Mouse (Mus musculus) testis, postnatal 10 days (tissue): ENCODE data around the gene 4933416C03Rik.

Experiments
- DNase-seq: peaks from one replicate; pipeline ENCODE4 v3.0.0; 2021; ENCODE audit warnings: low spot score

The 4933416C03Rik gene

GRCm38 (mm10) chr10:116079396-116079795 lies 34.3 kb downstream of the 4933416C03Rik start:
- DNase-seq: no peak

GRCm38 (mm10) chr10:116078636-116079035 lies 35.1 kb downstream of the 4933416C03Rik start:
- no peak for DNase-seq

GRCm38 (mm10) chr10:116075954-116076353 lies 37.8 kb downstream of the 4933416C03Rik start:
- no peak for DNase-seq
